Mouse (Mus musculus) gonadal fat pad, adult 2 months (tissue): ENCODE results near the gene Ptcd1. TPM values are rescaled to one million over a fixed set of nuclear protein-coding genes. Genes with fewer than 3 reads are reported as not detected.
"Not testable (repeated sequence)": the region's sequence is repeated elsewhere in the genome, so short reads cannot be mapped to it uniquely, and the experiment has no call there.

Experiments used
- DNase-seq: peaks from one replicate; pipeline ENCODE4 v3.0.0-alpha.2; 2012; ENCODE audit warnings: low read depth
- polyA plus RNA-seq: library from polyadenylated mRNA; depleted of rRNA; stranded (reverse); fragments of >200 nt; gene quantifications from 2 replicates; pipeline ENCODE4 v1.2.3, GENCODE M21; 2012

Ptcd1 gene
- polyA plus RNA-seq, 1 experiment, result 17.7 TPM

DNA sequence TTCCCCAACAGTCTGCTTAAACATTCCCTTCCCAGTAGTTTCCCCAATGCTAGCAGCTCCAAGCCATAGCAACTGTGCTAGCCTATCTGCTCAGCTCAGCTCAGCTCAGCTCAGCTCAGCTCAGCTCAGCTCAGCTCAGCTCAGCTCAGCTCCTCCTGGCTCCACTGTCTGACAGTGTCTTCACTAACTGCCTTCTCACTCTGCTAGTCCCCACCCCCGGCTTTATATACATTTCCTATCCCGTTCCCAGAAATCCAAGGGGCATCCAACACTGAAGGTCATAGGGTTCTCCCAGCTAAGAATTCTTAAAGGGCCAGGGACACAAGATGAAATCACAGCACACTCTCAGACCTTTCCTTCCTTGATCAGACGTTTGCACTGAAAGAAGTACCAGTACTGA is 2.2 kb downstream of the Ptcd1 start:
- DNase-seq, result no peak

DNA sequence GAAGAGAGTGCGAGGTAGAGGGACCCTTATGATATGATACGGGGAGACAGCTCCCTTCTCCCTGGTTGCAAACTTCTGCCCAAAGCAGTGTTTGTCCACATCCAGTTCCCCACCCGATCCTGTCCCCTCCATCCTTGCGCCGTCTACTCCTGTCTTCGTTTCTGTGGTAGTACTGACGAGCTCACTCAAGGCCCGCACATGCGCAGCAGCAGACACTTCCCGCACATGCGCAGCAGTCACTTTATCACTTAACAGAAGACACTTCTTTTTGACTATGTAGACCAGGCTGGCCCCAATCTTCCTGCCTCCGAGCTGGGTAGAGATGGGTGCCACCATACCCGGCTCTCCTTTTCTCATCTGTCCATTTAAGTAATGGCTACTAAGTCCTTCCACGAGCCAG is 5.5 kb downstream of the Ptcd1 start:
- no peak for DNase-seq

DNA sequence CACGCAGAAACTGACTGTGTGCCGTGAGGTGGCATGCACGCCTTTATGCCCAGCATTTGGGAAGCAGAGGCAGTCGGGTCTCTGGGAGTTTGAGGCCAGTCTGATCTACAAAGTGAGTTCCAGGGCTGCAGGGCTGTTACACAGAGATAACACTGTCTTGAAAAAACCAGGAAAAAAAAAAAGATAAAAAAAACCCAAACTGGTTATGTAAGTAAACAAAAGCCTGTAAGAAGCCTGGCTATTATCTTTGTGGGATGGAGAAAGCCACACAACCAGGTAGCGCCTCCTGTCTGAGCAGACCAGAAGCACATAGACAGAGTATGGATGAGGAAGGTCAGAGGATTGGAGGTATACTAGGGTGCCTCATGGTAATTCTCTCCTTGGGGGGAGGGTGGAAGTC is 14.2 kb downstream of the Ptcd1 start:
- DNase-seq, result no peak

DNA sequence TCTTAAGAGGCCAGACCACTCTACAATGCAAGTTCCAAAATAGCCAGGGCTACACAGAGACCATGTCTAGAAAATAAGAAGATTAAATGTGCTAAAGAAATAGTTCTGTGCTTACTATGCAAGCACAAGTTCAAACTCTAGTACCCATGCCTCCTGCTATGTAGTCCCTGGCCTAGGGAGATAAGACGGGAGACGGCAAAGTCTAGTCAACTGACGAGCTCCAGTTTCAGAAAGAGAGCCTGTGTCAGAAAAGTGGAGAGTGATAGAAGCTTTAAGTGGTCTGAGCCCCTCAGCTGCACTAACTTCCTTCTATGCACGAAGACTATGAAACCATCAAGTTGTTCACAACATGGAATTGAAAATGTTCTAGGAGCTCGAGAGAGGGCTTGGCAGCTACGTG is 17.6 kb downstream of the Ptcd1 start:
- DNase-seq, result no peak

DNA sequence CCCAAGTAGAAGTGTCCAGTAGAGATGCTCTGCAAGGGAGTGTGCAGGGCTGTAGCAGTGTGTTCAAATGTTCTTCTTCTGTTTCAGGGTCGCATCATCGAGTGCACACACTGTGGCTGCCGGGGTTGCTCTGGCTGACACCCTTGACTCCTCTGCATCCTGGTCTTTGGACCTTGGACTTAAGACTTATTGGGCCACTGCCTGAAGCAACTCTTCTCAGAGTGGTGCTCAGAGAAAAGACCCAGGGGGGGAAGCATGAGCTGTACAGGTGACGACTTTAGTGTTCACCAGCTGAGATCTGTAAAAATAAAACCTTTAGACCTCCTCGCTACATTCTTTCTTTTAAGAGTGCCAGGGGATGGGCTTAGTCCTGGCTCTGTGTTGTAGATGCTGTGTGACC is 19.2 kb downstream of the Ptcd1 start:
- no peak for DNase-seq

DNA sequence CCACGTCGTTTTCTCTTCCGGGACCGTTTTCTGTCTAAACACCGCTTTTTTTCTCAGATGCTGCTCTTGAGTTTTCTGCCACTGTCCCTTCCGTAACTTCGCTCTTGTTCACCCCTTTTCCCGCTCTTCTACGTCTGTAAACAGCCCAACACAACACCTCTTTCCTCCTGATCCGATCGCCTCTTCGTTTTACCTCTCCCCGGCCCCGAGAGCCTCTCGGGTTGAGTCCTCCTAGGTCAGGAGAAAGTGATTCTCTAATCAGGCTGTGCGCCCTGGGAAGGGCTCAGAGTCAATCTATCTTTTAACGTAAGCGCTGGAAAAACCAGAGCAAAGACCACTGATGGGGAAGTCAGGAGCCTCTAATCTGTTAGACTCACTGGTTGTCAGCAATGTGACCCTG is 26.3 kb downstream of the Ptcd1 start:
- no peak for DNase-seq

DNA sequence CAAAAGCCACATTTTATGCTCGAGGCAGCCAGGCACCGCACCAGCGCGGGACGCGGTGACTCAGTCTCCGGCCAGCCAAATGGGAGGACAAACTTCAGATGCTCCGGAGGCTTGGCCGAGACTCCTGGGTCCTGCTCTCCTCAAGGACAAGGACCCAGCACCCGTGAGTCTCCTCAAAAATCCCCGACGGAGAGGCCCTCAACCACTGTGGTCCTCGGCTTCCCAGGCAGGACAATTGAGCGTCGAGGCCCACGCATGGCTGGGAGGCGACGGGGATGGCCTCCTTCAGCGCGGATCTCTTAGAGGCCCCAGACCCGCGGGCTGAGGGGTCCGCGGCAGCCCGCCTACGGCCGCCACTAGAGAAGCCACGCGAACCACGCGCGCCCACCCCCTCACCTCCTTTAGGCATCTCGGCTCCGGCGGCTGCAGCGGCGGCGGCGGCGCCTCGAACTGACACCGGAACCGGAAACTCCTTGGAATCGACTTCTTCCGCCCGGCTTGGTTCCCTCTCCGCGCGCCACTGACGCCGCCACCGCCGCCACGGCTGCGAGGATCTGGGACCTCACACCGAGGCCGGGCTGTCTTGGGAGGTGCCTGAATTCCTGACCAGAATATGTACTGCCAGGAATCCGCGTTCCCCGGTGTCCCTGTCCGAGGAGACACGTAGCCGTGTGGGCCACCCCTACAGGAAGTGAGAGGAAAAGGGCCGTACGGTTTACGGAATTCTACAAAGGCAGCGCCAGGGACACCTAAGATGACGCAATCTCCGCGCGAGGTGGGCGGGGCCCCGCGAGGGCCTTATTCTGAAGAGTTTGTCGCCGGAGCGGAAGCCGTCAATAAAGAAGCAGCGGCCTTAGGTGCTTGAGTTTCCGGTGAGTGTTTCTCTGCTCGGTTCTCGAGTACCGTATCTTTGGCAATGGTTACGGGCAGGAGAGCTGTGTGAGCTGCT is 27.1 kb downstream of the Ptcd1 start, which contains the start of the genes Pdap1 and Bud31:
Pdap1 (minus strand) TSS at position 668 of the 949 bp plus-strand sequence.
Bud31 (plus strand) TSS at position 792 of the 949 bp plus-strand sequence.
- no peak for DNase-seq

DNA sequence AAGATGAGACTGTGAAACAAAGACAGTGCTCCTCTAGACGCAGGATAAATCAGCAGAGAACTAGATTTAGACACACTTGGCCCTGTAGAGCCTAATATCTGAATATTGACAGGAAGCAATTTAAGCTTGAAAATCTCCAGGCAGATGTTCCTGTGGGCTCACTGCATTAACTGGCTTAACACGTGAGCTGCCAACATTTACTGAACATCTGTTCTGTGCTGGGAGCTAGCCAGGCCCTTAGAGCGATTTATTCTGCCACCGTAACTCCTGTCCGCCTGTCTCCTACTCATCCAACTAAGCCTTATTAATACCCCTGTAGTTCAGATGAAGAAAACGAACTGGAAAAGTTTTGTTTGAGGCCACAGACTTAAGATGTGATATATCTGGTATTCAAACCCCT is 28.1 kb downstream of the Ptcd1 start:
- DNase-seq, result no peak

DNA sequence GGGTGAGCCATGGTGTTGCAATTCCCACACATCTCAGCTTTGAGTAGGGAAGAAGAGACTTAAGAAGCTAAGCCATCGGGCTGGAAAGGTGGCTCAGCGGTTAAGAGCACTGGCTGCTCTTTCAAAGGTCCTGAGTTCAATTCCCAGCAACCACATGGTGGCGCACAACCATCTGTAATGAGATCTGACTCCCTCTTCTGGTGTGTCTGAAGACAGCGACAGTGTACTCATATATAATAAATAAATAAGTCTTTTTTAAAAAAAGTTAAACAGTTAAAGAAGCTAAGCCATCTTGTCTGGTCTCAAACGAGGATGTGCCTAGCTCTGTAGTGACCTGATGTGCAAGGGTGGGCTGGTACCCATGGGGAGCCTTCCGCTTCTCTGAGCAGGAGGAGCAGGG is 33.6 kb downstream of the Ptcd1 start:
- DNase-seq, result not testable (repeated sequence)

DNA sequence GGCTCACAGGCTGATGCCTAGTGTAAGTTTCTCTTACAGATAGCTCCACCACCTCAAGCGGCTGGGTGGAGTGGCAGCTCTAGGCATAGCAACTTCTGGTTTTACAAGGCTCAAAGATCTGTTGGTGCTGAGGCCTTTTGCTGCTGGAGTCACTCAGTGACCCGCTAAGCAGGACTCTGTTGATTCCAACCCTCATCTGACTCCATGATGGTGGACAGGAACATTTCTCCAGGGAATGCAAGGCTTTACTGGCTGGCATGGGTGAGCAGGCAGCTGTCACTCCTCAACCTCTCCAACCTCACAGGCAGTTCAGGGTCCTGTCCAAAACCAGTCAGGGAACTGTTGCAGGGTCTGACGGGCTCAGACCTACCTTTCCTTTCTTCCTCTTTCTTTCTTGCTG is 35.9 kb downstream of the Ptcd1 start:
- DNase-seq, result no peak

DNA sequence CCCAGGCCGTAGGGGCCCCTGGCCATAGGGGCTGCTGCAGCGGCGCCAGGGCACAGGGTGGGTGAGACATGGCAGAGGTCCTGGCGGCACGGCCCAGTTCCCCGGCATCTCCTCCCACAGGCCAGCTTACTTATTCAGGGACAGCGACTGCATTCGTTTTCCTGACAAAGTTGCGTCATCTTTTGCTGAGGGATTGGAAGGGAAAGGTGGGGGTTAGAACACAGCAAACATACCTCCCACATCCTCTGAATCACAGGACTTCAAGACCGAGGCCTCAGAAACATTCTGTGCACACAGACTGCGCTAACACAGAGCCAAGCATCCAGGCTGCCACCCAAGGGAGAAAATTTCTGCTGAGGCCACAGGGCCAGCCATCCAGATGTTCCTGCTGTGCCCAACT is 36.7 kb downstream of the Ptcd1 start:
- DNase-seq, result no peak

DNA sequence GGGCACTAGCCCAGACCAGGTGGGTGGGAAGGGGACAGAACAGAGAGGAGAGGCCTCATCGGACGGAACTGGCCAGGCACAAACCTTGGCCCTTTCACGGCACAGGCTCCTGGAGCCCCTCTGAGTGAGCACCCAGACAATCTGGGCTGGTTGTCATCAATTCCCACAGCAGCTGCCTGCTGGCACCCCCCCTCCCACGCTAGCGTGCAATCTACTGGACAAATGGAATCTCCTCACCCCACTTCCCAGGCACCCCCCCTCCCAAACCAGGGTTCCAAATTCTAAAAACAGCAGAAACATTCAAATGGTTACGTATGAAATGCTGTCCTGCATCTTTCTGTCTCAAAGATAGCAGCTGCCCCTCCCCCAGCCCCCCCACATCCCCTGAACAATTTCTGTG is 37.1 kb downstream of the Ptcd1 start:
- not testable (repeated sequence) for DNase-seq

DNA sequence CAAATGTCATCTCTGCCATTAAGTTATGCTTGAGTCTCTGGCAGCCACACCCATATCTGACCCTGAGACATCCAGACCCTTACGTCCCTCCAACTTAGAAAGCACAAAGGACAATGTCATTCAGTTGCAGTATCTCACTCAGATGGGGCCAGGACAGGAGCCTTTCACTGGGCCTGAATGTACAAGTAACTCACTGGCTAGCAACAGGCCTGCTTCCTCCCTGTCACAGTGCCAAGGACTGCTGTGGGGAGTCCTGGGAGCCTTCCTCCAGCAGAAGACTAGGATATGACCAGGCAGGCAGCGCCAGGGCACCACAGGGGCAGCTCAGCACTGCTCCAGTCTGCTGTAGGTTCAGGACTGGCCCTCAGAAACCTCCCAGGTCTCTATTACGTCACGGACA is 37.8 kb downstream of the Ptcd1 start:
- DNase-seq, result no peak

DNA sequence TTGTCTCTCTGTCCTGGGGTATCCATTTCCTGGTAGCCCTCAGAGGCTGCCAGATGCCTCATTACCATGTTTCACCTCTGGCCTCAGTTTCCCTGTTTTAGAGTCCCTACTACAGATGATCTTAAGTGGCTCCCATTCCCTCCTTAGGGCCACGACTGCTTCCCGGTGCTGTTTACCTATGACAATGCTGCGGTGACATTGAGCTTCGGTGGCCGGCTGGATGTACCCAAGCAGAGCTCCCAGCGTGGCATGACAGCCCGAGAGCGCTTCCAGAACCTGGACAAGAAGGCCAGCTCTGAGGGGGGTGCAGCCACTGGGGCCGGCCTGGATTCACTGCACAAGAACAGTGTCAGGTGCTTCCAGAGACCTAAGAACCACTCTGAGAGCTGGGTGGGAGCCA is 40.3 kb downstream of the Ptcd1 start:
- no peak for DNase-seq

DNA sequence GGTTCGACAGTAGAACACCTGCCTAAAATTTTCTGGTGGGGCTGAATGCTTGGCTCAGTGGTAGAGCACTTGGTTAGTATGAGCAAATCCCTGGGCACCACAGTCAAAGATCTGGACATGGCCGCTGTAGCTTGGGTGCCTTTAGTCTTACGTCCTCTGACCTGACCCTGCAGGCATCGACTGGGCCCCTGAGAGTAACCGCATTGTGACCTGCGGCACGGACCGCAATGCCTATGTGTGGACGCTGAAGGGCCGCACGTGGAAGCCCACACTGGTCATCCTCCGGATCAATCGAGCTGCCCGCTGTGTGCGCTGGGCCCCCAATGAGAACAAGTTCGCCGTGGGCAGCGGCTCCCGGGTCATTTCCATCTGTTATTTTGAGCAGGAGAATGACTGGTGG is 43.5 kb downstream of the Ptcd1 start:
- DNase-seq, result no peak

DNA sequence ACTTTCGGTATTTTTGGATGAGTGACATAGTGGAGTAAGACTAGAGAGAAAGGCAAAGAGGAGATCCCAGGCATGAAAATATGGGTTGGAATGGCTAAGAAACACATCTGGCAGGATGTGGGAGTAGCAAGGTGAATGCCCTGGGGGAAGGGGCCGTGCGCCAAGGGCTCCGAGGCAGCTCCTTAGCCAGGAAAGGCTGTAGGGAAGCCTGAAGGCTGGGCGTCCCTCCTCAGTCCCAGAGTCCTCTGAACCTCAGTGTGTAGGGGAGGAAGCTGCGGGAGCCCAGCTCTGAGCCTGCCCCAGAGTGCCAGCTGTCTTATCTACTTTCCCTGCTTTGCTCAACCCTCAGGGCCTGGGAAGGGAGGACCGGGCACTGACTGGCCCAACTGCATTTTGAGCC is 46.0 kb downstream of the Ptcd1 start:
- no peak for DNase-seq

DNA sequence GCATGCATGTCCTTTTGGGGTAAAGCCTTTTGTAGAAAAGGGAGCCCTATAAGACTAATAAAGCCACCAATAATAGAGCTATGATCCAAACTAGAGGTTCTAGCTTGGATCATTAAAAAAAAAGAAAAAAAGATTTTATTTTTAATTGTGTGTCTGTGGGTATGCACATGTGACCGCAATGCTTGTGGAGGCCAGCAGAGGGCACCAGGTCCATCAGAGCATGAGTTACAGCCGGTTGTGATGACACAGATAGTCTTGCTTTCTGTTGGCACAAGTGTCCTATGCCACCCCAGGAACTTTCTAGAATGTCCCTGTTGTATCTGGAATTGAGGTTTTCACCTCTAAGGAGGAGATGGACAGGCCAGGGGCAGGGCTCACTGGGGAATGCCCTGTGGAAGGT is 47.5 kb downstream of the Ptcd1 start:
- no peak for DNase-seq

DNA sequence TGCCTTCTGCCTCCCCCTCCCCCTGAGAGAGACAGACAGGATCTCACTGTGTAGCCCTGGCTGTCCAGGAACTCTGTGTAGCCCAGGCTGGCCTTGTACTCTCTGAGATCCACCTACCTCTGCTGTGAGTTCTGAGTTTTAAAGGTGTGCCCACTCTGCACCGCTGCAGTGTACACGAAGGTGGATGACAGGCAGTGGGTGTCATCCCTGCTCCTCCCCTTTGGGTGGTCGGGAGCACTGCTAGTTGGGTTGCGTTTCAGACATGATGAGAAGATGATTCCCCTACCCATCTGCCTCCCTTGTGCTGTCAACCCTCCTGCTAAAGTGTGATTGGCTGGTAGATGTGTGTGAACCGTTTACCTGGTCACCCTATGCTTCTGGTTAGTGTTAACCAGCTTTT is 48.4 kb downstream of the Ptcd1 start:
- DNase-seq, result no peak

DNA sequence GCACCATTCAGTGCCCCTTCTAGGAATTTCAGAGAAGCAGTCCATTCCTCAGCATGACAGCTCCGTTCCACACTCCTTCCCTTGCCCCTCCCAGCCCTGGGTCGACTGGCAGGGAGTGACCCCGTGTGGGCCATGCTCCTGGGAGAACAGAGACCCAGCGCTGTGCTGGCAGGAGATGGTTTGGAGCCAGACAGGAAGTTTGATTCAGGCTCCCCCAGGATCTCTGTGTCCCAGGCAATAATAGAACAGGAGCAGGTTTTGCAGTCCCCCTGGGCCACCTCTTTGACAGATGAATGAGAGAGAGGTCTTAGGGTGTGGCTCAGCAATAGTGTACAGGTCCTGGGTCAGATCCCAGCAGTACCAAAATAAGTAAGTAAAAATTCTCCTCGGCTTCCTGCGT is 48.9 kb downstream of the Ptcd1 start:
- no peak for DNase-seq

DNA sequence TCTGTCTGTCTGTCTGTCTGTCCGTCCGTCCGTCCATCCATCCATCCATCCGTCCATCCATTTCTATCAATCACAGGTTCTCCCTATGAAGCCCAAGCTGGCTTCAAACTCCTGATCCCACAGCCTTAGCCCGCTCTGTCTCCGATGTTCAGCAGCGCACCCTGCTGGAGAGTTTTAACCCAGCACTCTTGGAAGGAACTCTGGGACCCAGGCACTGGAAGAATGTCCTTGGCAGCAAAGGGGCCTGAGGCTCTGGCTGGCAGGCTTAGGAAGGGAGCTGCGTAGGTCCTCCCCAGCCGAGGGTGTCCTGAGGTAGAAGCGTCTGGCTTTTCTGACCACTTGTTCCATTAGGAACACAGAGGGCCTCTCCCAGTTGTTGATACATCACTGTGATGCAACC is 50.0 kb downstream of the Ptcd1 start:
- DNase-seq, result no peak

DNA sequence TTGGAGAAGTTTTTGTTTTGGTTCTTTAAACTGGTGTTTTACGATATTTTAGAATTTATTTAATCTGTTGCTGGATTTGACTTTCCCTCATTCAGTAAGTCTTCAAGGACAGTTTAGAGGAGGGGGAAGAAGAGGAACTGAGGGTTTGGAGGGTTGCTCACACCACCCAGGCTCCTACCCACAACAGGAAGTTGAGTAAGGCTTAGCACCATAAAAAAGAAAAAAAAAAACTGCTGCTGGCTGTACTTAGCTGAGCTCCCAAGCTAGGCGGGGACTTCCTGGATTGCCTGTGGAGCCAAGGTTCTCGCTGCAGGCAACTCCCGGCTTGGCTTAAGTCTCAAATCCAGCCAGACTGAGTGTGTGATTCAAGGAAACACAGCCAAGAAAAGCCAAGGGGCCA is 50.6 kb downstream of the Ptcd1 start:
- DNase-seq, result peak; percentile 69

DNA sequence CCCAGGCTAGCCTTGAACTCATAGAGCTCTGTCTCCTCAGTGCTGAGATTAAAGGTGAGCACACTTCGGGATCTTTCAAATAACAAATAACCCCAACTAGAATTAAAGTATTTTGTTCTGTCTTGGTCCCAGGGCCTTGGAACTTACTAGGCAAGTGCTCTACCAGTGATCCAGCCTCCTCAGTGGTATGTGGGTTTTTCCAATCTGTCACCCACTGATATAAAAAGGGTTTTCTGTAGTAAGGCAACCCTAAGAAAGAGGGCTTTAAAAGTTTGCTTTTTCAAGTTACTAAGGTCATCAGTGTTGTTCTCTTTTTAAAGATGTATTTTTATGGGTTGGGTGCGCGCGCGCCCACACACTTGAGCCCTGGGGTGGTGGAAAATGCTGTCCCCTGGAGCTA is 51.2 kb downstream of the Ptcd1 start:
- DNase-seq, result no peak

DNA sequence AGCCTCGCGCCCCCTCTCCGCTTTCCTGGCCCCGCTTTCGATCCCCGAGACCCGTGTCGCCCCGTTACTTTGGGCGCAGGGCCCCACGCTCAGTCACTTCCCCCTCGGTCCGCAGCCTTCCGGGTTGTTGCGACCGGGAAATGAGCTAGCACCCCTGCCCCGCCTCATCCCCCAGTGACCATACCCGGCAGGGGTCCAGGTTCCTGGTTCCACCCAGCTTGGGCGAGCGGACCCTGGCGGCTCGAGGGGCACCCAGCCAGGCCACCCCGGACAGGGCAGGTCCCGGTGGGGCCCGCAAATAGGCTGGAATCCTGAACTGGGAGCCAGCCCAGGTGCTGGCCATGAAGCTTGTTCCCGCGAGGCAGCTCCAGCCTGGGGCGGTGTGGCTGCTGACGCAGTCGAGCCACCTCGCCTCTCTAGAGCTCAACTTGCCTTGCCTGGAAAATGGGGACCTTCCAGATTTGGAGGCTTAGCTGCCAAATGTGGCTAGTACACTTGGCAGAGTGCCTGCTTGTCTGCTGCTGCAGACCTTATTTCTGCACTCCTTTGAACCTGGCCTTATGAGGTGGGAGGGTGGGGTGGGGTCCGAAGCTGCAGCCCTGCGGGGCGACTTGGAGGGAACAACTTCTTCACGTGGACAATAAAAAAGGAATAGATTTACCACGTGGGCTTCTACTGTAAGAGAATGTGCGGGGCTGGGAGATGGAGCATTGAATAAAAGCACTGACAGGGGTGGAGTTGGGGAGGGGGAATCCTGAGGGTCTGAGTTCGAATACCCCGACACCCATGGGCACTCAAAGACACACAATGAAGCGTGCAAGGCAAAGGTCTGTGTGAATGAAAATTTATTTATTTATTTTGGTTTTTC is 52.1 kb downstream of the Ptcd1 start:
- DNase-seq, result no peak
